9 mouse cellular contexts compared by ENCODE assay signal in genomic region chr2:121041098-121041497, GRCm38 (mm10). TPM values are rescaled to one million over a fixed set of nuclear protein-coding genes. Genes with fewer than 3 reads are reported as not detected.
DNase-seq lines count a peak whose midpoint lies in the region; ATAC-seq lines count a peak whose summit lies in the region.
"Had no signal": no experiment of that assay in that cellular context is flagged by ENCODE, and none has a peak within 500 bp of the region (broad histone marks: within the 10 kb centered on the region; RNA-seq: fewer than 3 reads in every experiment).

No protein-coding gene starts in this region.

- H3K4me2 ChIP-seq in forebrain, embryonic 11.5 days (ENCODE audit: low read depth, low read length, severe bottlenecking): no peak overlapping the region

- H3K9me3 ChIP-seq in forebrain, embryonic 11.5 days (ENCODE audit: control insufficient read depth, low read length): no peaks in the 10 kb centered on the region

- no peaks in the 10 kb centered on the region for H3K27me3 ChIP-seq in forebrain, embryonic 11.5 days (ENCODE audit: control insufficient read depth, insufficient read depth, low read length)

- no peak overlapping the region for H3K4me3 ChIP-seq in forebrain, embryonic 11.5 days (ENCODE audit: low read depth, low read length)

- WGBS in forebrain, embryonic 11.5 days: 53% methylated on average over 5 of the region's 5 CpGs

- H3K9ac ChIP-seq in forebrain, embryonic 11.5 days (ENCODE audit: low read length): no peak overlapping the region

- no peaks in the 10 kb centered on the region for H3K36me3 ChIP-seq in forebrain, embryonic 11.5 days (ENCODE audit: control insufficient read depth, insufficient read depth, low read length)

- no peak overlapping the region for H3K27ac ChIP-seq in forebrain, embryonic 11.5 days (ENCODE audit: low read depth, low read length)

- DNase-seq in left cerebral cortex, adult 11 months (ENCODE audit: low spot score): peak; percentile 4
- DNase-seq in left cerebral cortex, adult 8-10 months (ENCODE audit: low spot score in 2 of 2): no peak
- peak; percentile 31 for DNase-seq in R1 (ENCODE audit: low read depth, low spot score)
- peak; percentile 67 for DNase-seq in cerebellum, adult 9-10 months
- peak; percentile 47 to 63 for DNase-seq in kidney, postnatal 25 days
- peak; percentile 54 for DNase-seq in lung, postnatal 10 days
- no peak for DNase-seq in gastrocnemius, postnatal 25 days
- no peak for DNase-seq in forebrain, embryonic 11.5 days (ENCODE audit: low spot score)

- no peaks in the 10 kb centered on the region for H3K4me1 ChIP-seq in forebrain, embryonic 11.5 days (replicated peaks; ENCODE audit: control insufficient read depth, insufficient read depth, low read length)

- ATAC-seq in forebrain, embryonic 11.5 days (replicated peaks; ENCODE audit: low FRiP score): no peak

RNA-seq across cellular contexts. Expression of gene Epb42, which starts 4.2 kb away (rescaled TPM):
- total RNA-seq in left cerebral cortex, adult 8-10 months (2022): not detected
- total RNA-seq in gastrocnemius, postnatal 25 days (2021): under 1 TPM in 1 of 2 experiments, not detected in 1; 0.16 TPM
- polyA plus RNA-seq in forebrain, embryonic 11.5 days (2014; fragmentation: Nextera tagmentation; extraction: Ambion mirVana): 7.6 and 8.4 TPM in 2 replicates
- polyA plus RNA-seq: frontal cortex, adult 2 months had no signal

RNA-seq across cellular contexts. Expression of gene Ccndbp1, which starts 32.9 kb away (rescaled TPM):
- total RNA-seq in left cerebral cortex, adult 8-10 months (2022): 10 to 100 TPM; 56.9 to 60.5 (median 59.9) TPM
- total RNA-seq in gastrocnemius, postnatal 25 days (2021): 10 to 100 TPM; 12.5 to 16.6 TPM
- polyA plus RNA-seq in forebrain, embryonic 11.5 days (2014; fragmentation: Nextera tagmentation; extraction: Ambion mirVana): 37.0 and 43.3 TPM in 2 replicates

RNA-seq across cellular contexts. Expression of gene Tgm5, which starts 44.5 kb away (rescaled TPM):
- not detected for total RNA-seq in left cerebral cortex, adult 8-10 months (2022)
- total RNA-seq in gastrocnemius, postnatal 25 days (2021): not detected
- not detected in 2 replicates for polyA plus RNA-seq in forebrain, embryonic 11.5 days (2014; fragmentation: Nextera tagmentation; extraction: Ambion mirVana)

Comparison
In these comparisons a context has a peak if more than half of its experiments do, and no peak if none do; other contexts are left out.
1. DNase-seq: peak in left cerebral cortex, adult 11 months (single experiment), R1 (single experiment), cerebellum, adult 9-10 months (single experiment), kidney, postnatal 25 days (2 of 2) and lung, postnatal 10 days (single experiment); none in left cerebral cortex, adult 8-10 months (0 of 2), gastrocnemius, postnatal 25 days (single experiment) and forebrain, embryonic 11.5 days (single experiment).